Mouse (Mus musculus): ENCODE results near the gene Triobp. TPM values are rescaled to one million over a fixed set of nuclear protein-coding genes. Genes with fewer than 3 reads are reported as not detected.

Triobp gene
- polyA plus RNA-seq, 1 experiment from 2014 or later = 41.1 TPM

DNA sequence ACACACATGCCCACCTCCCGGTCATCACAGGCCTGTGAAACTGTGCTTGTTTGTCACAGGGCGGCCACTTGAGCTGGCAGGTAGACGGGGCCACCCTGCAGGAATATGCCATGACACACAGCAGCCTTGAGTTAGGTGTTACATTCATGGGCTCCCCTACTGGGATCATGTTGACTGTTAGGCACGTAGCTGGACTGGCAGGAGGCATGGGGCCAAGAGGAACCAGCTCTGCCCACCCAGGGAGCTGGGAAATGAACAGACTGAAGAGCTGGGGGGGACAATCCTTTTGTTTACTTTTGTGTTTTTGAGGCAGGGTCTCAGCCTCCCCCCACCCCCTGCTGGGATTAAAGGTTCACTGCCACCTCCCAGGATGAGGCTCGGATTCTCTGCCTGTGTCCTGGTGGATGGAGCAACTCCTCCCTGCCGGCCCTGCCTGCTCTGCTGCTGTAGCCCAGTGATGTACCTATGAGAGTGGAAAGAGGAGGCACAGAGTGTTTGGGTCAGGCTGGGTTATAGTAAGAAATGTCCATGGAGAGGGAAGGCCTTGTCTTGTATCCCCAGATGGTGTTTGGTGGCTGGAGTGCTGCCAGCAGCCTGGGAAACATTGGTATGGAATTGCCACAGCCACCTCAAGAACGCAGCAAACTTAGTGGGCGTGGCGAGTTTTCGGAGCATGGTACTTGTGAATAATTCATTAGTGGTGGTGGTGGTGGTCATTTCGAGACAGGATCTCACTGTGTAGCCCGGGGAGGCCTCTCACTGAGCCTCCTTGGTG lies 31.3 kb upstream of the Triobp start:
- Histone ChIP-seq H3K4me3 (ENCODE audit: control insufficient read depth in 1 of 2, insufficient read depth in 1 of 2, low read depth in 1 of 2, low read length in 2 of 2) (no peak overlapping the region), H3K9ac (ENCODE audit: low read length) (0 out of 2 replicates have a peak overlapping the region, but pooled peaks have one; percentile 18), H3K27me3 (ENCODE audit: control insufficient read depth, insufficient read depth, low read length) (no peaks in the 10 kb centered on the region), H3K4me2 (ENCODE audit: low read length) (peak overlapping the region; percentile 98), H3K9me3 (ENCODE audit: control insufficient read depth, low read length) (no peaks in the 10 kb centered on the region), H3K36me3 (ENCODE audit: control insufficient read depth, insufficient read depth, low read length) (peaks cover 23% of the 10 kb centered on the region), H3K4me1 (ENCODE audit: control insufficient read depth in 2 of 2, insufficient read depth in 2 of 2, low read length in 2 of 2) (peaks cover 10 to 20% of the 10 kb centered on the region in 2 experiments; a peak in 3 of 4 replicates), H3K27ac (replicated peaks in 1 of 2; ENCODE audit: control insufficient read depth in 1 of 2, insufficient read depth in 1 of 2, low read depth in 2 of 2, low read length in 2 of 2) (no peak overlapping the region)
- WGBS = 69% methylated on average over 12 of the region's 12 CpGs
- ATAC-seq (ENCODE audit: insufficient number of reproducible peaks, insufficient read depth, low FRiP score, low read depth) = no peak

DNA sequence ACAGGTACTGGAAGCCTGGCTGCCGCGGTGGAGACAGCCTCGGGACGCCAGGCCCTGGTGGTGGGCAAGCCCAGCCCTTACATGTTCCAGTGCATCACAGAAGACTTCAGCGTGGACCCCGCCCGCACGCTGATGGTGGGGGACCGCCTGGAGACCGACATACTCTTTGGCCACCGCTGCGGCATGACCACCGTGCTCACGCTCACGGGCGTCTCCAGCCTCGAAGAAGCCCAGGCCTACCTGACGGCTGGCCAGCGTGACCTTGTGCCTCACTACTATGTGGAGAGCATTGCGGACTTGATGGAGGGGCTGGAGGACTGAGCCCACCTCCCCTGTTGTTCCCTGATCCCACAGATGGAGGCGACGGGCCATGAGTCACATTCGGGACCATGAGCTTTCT lies 29.4 kb upstream of the Triobp start:
- Histone ChIP-seq H3K27me3 (ENCODE audit: control insufficient read depth, insufficient read depth, low read length) (no peaks in the 10 kb centered on the region), H3K9ac (ENCODE audit: low read length) (no peak overlapping the region), H3K4me2 (ENCODE audit: low read length) (no peak overlapping the region), H3K4me1 (ENCODE audit: control insufficient read depth in 2 of 2, insufficient read depth in 2 of 2, low read length in 2 of 2) (peaks cover 10 to 20% of the 10 kb centered on the region in 2 experiments; a peak in 3 of 4 replicates), H3K27ac (replicated peaks in 1 of 2; ENCODE audit: control insufficient read depth in 1 of 2, insufficient read depth in 1 of 2, low read depth in 2 of 2, low read length in 2 of 2) (no peak overlapping the region), H3K36me3 (ENCODE audit: control insufficient read depth, insufficient read depth, low read length) (peaks cover 18% of the 10 kb centered on the region), H3K9me3 (ENCODE audit: control insufficient read depth, low read length) (no peaks in the 10 kb centered on the region), H3K4me3 (ENCODE audit: control insufficient read depth in 1 of 2, insufficient read depth in 1 of 2, low read depth in 1 of 2, low read length in 2 of 2) (no peak overlapping the region)
- ATAC-seq (ENCODE audit: insufficient number of reproducible peaks, insufficient read depth, low FRiP score, low read depth) = no peak
- WGBS = 92% methylated on average over 23 of the region's 23 CpGs

DNA sequence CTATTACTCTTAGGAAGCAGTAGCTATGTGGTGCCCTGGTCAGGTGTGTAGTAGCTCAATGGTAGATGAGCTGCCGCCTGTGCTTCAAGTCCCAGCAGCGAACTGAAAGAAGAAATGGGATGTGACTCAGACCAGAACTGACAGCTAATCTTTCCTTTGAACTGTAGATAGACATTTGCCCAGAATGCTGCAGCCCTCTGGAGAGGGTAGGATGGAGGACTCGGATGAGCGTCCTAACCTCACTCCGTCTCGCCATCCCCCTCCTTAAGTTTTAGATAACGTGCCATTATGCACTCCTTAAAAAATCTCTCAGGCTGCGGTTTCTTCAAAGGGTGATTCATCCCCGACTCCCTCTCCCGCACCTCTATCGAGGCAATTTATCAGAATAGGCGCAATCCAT lies 27.6 kb upstream of the Triobp start:
- H3K4me2 ChIP-seq (ENCODE audit: low read length) = no peak overlapping the region
- H3K9me3 ChIP-seq (ENCODE audit: control insufficient read depth, low read length) = no peaks in the 10 kb centered on the region
- H3K4me1 ChIP-seq (ENCODE audit: control insufficient read depth in 2 of 2, insufficient read depth in 2 of 2, low read length in 2 of 2) = peaks cover 7 to 15% of the 10 kb centered on the region in 2 experiments
- no peak overlapping the region for H3K4me3 ChIP-seq (ENCODE audit: control insufficient read depth in 1 of 2, insufficient read depth in 1 of 2, low read depth in 1 of 2, low read length in 2 of 2)
- 62% methylated on average over 12 of the region's 12 CpGs for WGBS
- ATAC-seq (ENCODE audit: insufficient number of reproducible peaks, insufficient read depth, low FRiP score, low read depth) = no peak
- no peak overlapping the region for H3K27ac ChIP-seq (replicated peaks in 1 of 2; ENCODE audit: control insufficient read depth in 1 of 2, insufficient read depth in 1 of 2, low read depth in 2 of 2, low read length in 2 of 2)
- H3K9ac ChIP-seq (ENCODE audit: low read length) = no peak overlapping the region
- no peaks in the 10 kb centered on the region for H3K27me3 ChIP-seq (ENCODE audit: control insufficient read depth, insufficient read depth, low read length)
- peaks cover 18% of the 10 kb centered on the region for H3K36me3 ChIP-seq (ENCODE audit: control insufficient read depth, insufficient read depth, low read length)

DNA sequence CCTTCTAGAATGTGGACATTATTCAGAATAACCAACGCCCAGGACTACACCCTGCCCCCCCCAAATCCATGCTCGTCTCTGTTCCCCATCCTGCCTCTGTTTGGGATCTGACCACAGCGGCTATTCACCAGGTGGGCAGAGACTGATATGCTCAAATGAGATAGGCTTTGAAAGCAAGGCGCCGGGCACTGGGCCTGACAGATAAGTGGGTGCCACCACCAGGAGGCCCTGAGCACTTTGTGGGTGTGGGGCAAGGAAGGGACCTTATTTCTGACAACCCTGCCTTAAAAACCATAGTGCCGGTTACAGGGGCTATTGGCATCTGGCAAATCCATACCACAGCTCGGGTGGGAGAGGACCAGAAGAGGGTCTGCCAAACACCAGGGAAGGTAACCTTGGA lies 24.8 kb upstream of the Triobp start:
- WGBS = 84% methylated on average over 7 of the region's 7 CpGs
- H3K27ac ChIP-seq (replicated peaks in 1 of 2; ENCODE audit: control insufficient read depth in 1 of 2, insufficient read depth in 1 of 2, low read depth in 2 of 2, low read length in 2 of 2) = no peak overlapping the region
- ATAC-seq (ENCODE audit: insufficient number of reproducible peaks, insufficient read depth, low FRiP score, low read depth) = no peak

DNA sequence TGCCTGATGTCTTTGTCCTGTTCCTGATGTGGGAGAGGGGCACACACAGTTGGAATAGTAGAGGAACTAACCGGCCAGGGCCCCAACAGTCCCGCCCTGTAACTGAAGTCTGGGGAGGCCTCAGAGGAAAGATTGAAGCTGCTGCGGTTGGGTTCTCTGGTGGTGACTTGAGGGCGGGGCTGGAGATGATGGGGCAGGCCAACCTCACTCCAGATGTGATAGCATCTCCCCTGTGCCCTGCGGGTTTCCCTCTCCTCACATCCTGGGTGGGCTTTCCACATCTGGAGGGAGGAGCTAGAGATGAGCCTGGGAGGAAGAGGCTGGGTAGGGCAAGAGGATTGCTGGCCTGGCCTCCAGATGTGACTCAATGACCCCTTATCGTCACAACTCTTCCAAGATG lies 23.9 kb upstream of the Triobp start:
- Histone ChIP-seq H3K27me3 (ENCODE audit: control insufficient read depth, insufficient read depth, low read length) (no peaks in the 10 kb centered on the region), H3K4me1 (ENCODE audit: control insufficient read depth in 2 of 2, insufficient read depth in 2 of 2, low read length in 2 of 2) (peaks cover 31 to 36% of the 10 kb centered on the region in 2 experiments), H3K27ac (replicated peaks in 1 of 2; ENCODE audit: control insufficient read depth in 1 of 2, insufficient read depth in 1 of 2, low read depth in 2 of 2, low read length in 2 of 2) (no peak overlapping the region), H3K4me3 (ENCODE audit: control insufficient read depth in 1 of 2, insufficient read depth in 1 of 2, low read depth in 1 of 2, low read length in 2 of 2) (no peak overlapping the region), H3K36me3 (ENCODE audit: control insufficient read depth, insufficient read depth, low read length) (peaks cover 9% of the 10 kb centered on the region), H3K9me3 (ENCODE audit: control insufficient read depth, low read length) (no peaks in the 10 kb centered on the region), H3K4me2 (ENCODE audit: low read length) (no peak overlapping the region), H3K9ac (ENCODE audit: low read length) (no peak overlapping the region)
- no peak for ATAC-seq (ENCODE audit: insufficient number of reproducible peaks, insufficient read depth, low FRiP score, low read depth)
- WGBS = 66% methylated on average over 6 of the region's 6 CpGs

More for the DNA sequence above, 24.8 kb upstream of the Triobp start:
- no peak overlapping the region for H3K4me2 ChIP-seq (ENCODE audit: low read length)
- H3K4me3 ChIP-seq (ENCODE audit: control insufficient read depth in 1 of 2, insufficient read depth in 1 of 2, low read depth in 1 of 2, low read length in 2 of 2) = no peak overlapping the region
- H3K4me1 ChIP-seq (ENCODE audit: control insufficient read depth in 2 of 2, insufficient read depth in 2 of 2, low read length in 2 of 2) = peaks cover 27 to 29% of the 10 kb centered on the region in 2 experiments
- H3K27me3 ChIP-seq (ENCODE audit: control insufficient read depth, insufficient read depth, low read length) = no peaks in the 10 kb centered on the region
- H3K36me3 ChIP-seq (ENCODE audit: control insufficient read depth, insufficient read depth, low read length) = peaks cover 14% of the 10 kb centered on the region
- no peak overlapping the region for H3K9ac ChIP-seq (ENCODE audit: low read length)
- H3K9me3 ChIP-seq (ENCODE audit: control insufficient read depth, low read length) = no peaks in the 10 kb centered on the region

DNA sequence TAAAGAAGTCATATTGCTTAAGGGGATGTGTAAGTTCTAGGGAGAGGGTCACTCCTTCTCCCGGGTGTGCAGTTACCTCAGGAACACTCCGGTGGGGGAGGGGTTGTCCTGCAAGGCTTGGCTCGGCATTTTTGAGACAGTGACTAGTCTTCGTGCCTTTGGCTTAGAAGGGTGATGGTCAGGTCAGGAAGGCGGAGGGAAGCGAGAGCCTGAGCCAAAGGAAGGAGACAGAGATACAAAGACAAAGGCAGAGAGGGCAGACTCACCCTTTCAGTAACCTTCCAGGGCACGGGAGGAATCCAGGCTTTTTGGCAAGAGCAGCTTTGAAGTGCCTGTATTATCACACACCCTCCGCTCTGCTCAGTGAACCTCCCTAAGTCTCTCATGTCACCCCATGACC lies 22.4 kb upstream of the Triobp start:
- H3K27me3 ChIP-seq (ENCODE audit: control insufficient read depth, insufficient read depth, low read length) = no peaks in the 10 kb centered on the region
- ATAC-seq (ENCODE audit: insufficient number of reproducible peaks, insufficient read depth, low FRiP score, low read depth) = no peak
- H3K4me1 ChIP-seq (ENCODE audit: control insufficient read depth in 2 of 2, insufficient read depth in 2 of 2, low read length in 2 of 2) = peaks cover 32 to 39% of the 10 kb centered on the region in 2 experiments
- H3K27ac ChIP-seq (replicated peaks in 1 of 2; ENCODE audit: control insufficient read depth in 1 of 2, insufficient read depth in 1 of 2, low read depth in 2 of 2, low read length in 2 of 2) = peak overlapping the region; percentile 93 to 98
- no peaks in the 10 kb centered on the region for H3K9me3 ChIP-seq (ENCODE audit: control insufficient read depth, low read length)
- peak overlapping the region; percentile 67 for H3K9ac ChIP-seq (ENCODE audit: low read length)
- no peak overlapping the region for H3K4me3 ChIP-seq (ENCODE audit: control insufficient read depth in 1 of 2, insufficient read depth in 1 of 2, low read depth in 1 of 2, low read length in 2 of 2)
- WGBS = 32% methylated on average over 8 of the region's 8 CpGs
- H3K36me3 ChIP-seq (ENCODE audit: control insufficient read depth, insufficient read depth, low read length) = peaks cover 15% of the 10 kb centered on the region
- H3K4me2 ChIP-seq (ENCODE audit: low read length) = no peak overlapping the region

DNA sequence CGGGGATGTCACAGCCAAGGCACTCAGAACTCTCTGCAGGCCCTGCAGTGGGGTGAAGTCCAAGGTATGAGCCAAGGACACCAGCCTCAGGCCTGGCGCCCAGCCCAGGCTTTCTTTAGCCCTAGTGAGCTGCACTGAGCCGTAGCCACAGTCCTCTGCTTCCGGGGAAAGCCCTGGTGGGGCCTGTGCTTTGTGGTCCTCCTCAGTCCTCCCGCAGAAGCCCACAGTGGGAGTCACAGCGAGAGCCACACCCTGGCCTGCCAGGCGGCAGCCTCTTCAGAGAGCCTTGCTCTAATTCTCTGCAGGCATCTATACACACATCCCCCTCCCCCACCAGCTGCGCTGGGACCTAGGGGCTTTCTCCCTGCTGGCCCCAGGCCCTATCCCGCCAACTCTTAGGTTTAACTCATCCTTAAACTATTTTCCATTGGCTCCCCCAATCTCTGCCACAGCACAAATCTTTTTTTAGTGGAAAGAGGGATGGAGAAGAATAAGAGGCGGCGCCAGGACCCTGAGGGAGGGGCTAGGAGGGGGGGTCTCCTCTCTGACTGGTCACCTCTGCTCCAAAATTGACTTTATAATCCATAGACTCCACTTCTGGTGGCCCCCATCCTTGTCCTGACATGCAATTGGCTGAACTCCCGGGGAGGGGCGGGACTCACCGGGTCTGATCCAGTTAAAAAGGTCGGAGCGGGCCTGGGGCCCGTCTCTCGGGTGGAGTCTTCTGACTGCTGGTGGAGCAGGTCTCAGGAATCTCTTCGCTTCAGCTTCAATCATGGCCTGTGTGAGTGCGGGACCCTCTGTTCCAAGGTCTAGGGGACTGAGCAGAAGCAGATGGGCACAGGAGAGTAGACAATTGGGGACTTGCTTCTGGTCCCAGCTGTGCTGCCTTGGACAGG lies 21.3 kb upstream of the Triobp start, which contains the start of gene Lgals1:
Gene Lgals1, plus strand, starts transcription at position 705 of the 899 bp plus-strand sequence.
- no peaks in the 10 kb centered on the region for H3K9me3 ChIP-seq (ENCODE audit: control insufficient read depth, low read length)
- H3K36me3 ChIP-seq (ENCODE audit: control insufficient read depth, insufficient read depth, low read length) = peaks cover 22% of the 10 kb centered on the region
- ATAC-seq (ENCODE audit: insufficient number of reproducible peaks, insufficient read depth, low FRiP score, low read depth) = peak; percentile 74
- peak within 1 kb of the TSS; percentile 80 for H3K9ac ChIP-seq (ENCODE audit: low read length)
- H3K27ac ChIP-seq (replicated peaks in 1 of 2; ENCODE audit: control insufficient read depth in 1 of 2, insufficient read depth in 1 of 2, low read depth in 2 of 2, low read length in 2 of 2) = peak within 1 kb of the TSS; percentile 93 to 98
- peaks cover 32 to 39% of the 10 kb centered on the region in 2 experiments for H3K4me1 ChIP-seq (ENCODE audit: control insufficient read depth in 2 of 2, insufficient read depth in 2 of 2, low read length in 2 of 2)
- no peaks in the 10 kb centered on the region for H3K27me3 ChIP-seq (ENCODE audit: control insufficient read depth, insufficient read depth, low read length)
- peak within 1 kb of the TSS; percentile 53 to 72 for H3K4me3 ChIP-seq (ENCODE audit: control insufficient read depth in 1 of 2, insufficient read depth in 1 of 2, low read depth in 1 of 2, low read length in 2 of 2)
- 3% methylated on average over 20 of the region's 20 CpGs for WGBS
- peak within 1 kb of the TSS; percentile 89 for H3K4me2 ChIP-seq (ENCODE audit: low read length)

All from heart, embryonic 14.5 days (tissue).